Mouse (Mus musculus): ENCODE data around the gene Cyp2d26.

The Cyp2d26 gene

GRCm38 (mm10) chr15:82794277-82794676, at the start of gene Cyp2d26:
TSS of gene Cyp2d26 (minus strand) at chr15:82794294.
- in situ Hi-C loops (cut with MboI; ENCODE audit: low sequenced_read_pairs) = loop anchor here (25.0 kb wide), 1 partner anchor 507 kb away; the partner anchor contains the start of gene Wbp2nl

DNA sequence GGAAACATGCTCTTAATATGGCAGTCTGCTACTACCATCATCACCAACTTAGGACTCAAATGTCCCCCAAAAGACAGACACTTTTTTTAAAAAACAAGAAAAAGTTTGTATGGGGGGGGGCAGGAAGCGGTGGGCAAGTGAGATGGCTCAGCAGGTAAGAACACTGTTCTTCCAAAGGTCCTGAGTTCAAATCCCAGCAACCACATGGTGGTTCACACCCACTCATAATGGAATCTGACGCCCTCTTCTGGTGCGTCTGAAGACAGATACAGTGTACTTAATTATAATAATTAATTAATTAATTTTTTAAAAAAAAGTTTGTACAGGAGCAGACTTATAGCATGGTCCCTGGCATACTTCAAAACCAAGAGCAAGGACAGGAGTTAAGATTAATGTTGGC, 45.1 kb upstream of the Cyp2d26 start:
- in situ Hi-C loops (cut with MboI; ENCODE audit: low sequenced_read_pairs) = no loop called here

- in situ Hi-C loops (cut with MboI; ENCODE audit: low sequenced_read_pairs) = no loop called here
Measured at GRCm38 (mm10) chr15:82829917-82830316, 35.8 kb upstream of the Cyp2d26 start.

- in situ Hi-C loops (cut with MboI; ENCODE audit: low sequenced_read_pairs) = no loop called here
Measured at GRCm38 (mm10) chr15:82825866-82826265, 31.8 kb upstream of the Cyp2d26 start.

GRCm38 (mm10) chr15:82822347-82822746, 28.3 kb upstream of the Cyp2d26 start:
- in situ Hi-C loops (cut with MboI; ENCODE audit: low sequenced_read_pairs) = no loop called here

DNA sequence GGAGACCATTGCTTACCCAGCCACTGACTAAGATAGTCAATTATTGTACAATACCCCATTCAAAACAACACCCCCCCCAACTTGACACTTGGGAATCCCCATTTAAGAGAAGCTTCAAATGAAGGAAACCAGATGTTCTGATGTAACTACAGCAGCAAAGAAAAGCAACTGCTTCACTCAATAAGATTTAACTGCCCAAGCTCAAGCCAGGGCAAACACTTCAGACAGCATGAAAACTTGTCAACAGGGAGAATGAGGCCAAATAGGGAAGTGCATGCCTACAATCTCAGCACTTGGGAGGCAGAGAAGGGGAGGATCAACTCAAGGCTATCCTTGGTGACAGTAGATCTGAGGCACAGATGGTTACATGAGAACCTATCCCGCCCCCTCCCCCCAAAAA, 27.6 kb upstream of the Cyp2d26 start:
- in situ Hi-C loops (cut with MboI; ENCODE audit: low sequenced_read_pairs) = no loop called here

GRCm38 (mm10) chr15:82815296-82815695, 21.2 kb upstream of the Cyp2d26 start:
- in situ Hi-C loops (cut with MboI; ENCODE audit: low sequenced_read_pairs) = loop anchor here (10.0 kb wide), 1 partner anchor 230 kb away; no protein-coding TSS in a partner anchor

- in situ Hi-C loops (cut with MboI; ENCODE audit: low sequenced_read_pairs) = loop anchor here (10.0 kb wide), 1 partner anchor 230 kb away; no protein-coding TSS in a partner anchor
Measured at GRCm38 (mm10) chr15:82814806-82815205, 20.7 kb upstream of the Cyp2d26 start.

DNA sequence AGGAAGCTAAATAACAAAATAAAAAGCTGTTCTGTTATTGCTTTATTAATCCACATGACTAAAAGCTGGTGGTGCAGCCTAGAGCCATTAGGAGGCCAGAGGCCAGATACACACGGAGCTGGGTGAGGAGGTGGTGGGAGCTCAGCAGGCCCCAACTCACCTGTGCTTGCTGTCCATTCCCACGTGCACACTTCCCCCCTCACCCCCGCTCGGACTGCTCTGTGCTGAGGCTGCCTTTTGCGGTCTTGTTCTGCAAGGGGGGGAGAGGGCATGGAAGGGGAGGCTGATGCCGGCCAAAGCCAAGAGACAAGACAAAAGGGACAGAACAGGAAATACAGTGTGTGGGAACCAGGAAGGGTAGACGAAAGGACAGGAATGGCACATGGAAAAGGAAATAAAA, 20.2 kb upstream of the Cyp2d26 start:
- in situ Hi-C loops (cut with MboI; ENCODE audit: low sequenced_read_pairs) = loop anchor here (10.0 kb wide), 1 partner anchor 230 kb away; no protein-coding TSS in a partner anchor

GRCm38 (mm10) chr15:82810556-82810955, 16.5 kb upstream of the Cyp2d26 start:
- in situ Hi-C loops (cut with MboI; ENCODE audit: low sequenced_read_pairs) = loop anchor here (10.0 kb wide), 1 partner anchor 234 kb away; no protein-coding TSS in a partner anchor

- in situ Hi-C loops (cut with MboI; ENCODE audit: low sequenced_read_pairs) = no loop called here
Measured at GRCm38 (mm10) chr15:82809511-82809910, 15.4 kb upstream of the Cyp2d26 start.

DNA sequence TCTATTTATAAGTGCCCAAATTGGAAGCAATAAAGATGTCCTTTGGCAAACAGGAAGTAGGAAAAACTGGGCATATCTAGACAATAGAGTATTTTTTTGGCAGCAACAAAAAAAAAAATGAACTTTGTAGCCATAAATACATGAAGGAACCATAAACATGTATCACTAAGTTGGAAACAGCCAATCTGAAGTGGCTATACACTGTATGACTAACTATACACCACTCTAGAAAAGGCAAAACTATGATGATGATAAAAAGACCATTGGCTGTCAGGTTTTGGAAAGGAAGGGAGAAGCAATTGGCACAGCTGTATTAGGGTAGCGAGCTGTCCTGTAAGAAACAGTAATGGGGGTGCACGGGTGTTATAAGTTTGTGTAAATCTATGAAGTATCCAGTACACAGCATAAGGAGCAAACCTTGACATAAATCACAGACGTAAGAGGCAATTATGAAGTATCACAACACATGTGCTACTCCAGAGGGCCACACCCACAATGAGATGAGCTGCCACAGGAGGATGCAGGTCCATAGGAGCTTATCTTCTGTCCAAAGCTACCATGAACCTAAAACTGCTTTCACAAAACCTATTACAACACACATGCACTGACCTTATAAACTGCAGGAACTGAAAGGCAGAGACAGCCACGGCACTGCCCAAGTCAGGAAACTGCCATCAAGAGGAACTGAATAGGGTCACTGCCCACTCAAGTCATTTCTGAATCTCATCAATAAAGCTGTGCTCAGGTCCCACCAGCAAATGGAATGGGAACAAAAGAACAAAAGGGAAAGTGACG, 13.1 kb upstream of the Cyp2d26 start:
- in situ Hi-C loops (cut with MboI; ENCODE audit: low sequenced_read_pairs) = no loop called here

- in situ Hi-C loops (cut with MboI; ENCODE audit: low sequenced_read_pairs) = no loop called here
Measured at GRCm38 (mm10) chr15:82804708-82805639, 10.9 kb upstream of the Cyp2d26 start.

DNA sequence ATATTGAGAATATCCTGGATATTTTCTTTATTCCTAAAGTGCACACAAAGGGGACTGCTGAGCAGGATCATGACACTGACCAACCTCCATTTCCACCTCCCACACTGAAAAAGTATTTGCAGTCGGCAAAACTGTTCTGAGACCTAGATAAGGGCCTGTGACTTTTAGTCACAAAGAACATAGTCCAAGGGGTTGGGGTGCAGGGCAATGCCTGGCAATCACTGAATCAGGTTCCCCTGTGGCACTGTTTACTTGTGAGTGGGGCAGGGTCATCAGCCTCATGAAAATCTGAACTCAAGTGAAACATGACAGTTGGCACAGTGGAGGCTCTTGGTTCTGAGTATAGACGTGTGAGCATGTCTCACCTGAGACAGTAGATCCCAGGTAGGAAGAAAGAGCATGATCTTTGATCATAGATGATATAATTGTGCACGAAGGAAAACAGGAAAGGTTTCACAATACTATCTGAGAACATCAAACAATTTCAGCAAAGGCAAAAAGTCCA, 1.9 kb upstream of the Cyp2d26 start:
- in situ Hi-C loops (cut with MboI; ENCODE audit: low sequenced_read_pairs) = loop anchor here (25.0 kb wide), 1 partner anchor 509 kb away; the partner anchor contains the start of gene Wbp2nl

DNA sequence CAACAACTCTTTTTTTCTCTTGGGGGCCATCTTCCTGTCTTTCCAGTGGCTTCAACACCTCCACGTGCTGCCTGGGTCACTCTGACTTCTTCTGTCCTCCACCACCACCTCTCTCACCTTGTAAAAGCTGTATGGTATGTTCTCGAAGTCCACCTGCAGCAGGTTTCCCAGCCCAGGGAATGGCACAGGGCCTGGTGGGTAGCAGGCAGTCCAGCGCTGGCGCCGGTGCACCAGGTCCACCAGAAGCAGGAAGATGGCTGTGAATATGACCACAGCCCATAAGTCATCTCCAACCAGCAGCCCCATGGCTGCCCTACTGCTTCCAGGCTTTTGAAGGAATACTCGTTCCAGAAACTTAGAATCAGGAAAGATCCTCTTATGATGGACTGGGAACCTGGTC, 226 bp downstream of the Cyp2d26 start:
- in situ Hi-C loops (cut with MboI; ENCODE audit: low sequenced_read_pairs) = loop anchor here (25.0 kb wide), 1 partner anchor 507 kb away; the partner anchor contains the start of gene Wbp2nl

DNA sequence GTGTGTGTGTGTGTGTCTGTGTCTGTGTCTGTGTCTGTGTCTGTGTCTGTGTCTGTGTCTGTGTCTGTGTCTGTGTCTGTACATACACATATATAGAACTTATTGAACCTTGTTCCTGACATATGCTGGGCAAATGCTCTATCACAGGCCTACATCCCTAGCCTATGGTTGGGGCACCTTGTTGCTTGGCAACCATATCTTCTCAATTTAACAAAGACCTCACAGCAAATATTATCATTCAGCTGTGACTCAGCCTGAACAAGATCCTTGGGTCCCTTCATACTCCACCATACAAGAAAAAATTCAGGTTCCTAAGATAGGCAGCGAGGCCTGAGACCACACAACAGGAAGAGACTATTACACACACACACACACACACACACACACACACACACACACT, 640 bp downstream of the Cyp2d26 start:
- in situ Hi-C loops (cut with MboI; ENCODE audit: low sequenced_read_pairs) = loop anchor here (25.0 kb wide), 1 partner anchor 506 kb away; the partner anchor contains the start of gene Wbp2nl

DNA sequence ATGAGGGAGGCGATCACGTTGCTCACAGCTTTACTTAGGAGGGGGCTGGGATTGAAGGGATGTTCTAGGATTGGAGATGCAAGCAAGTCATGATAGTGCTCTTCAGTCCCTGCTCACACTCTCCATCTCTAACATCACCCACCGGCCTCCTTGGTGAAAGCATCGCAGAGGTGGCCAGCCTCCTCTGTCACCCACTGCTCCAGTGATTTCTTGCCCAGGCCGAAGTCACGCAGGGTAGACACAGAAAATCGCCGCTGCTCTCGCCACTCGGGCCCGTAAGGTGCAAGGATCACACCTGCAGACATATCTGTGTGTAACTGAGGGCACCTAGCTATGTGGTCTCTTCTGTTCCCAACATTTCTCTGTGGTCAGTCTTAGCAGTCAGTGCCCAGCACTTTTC, 1.5 kb downstream of the Cyp2d26 start:
- in situ Hi-C loops (cut with MboI; ENCODE audit: low sequenced_read_pairs) = loop anchor here (25.0 kb wide), 1 partner anchor 505 kb away; the partner anchor contains the start of gene Wbp2nl

DNA sequence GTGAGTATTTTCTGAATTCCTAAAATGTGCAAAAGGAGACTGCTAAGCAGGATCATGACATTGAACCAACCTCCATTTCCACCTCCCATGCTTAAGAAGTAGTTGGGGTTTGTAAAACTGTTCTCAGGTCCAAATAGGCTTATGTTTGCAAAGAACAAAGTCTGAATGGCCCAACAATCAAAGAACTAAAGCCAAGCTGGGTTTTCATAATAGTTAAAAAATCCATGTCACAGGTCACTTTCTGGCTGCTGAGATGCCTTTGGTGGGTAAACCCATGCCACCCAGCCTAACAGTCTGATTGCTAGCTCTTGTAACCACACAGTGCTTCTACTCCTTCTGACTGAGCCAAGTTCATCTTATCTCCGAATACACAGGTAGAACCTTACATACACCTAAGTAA, 9.5 kb downstream of the Cyp2d26 start:
- in situ Hi-C loops (cut with MboI; ENCODE audit: low sequenced_read_pairs) = loop anchor here (25.0 kb wide), 1 partner anchor 497 kb away; the partner anchor contains the start of gene Wbp2nl

- in situ Hi-C loops (cut with MboI; ENCODE audit: low sequenced_read_pairs) = loop anchor here (25.0 kb wide), 1 partner anchor 496 kb away; the partner anchor contains the start of gene Wbp2nl
Measured at GRCm38 (mm10) chr15:82783800-82784199, 10.3 kb downstream of the Cyp2d26 start.

GRCm38 (mm10) chr15:82777856-82778255, 16.2 kb downstream of the Cyp2d26 start:
- in situ Hi-C loops (cut with MboI; ENCODE audit: low sequenced_read_pairs) = loop anchor here (25.0 kb wide), 1 partner anchor 491 kb away; the partner anchor contains the start of gene Wbp2nl

GRCm38 (mm10) chr15:82765943-82766342, 28.2 kb downstream of the Cyp2d26 start:
- in situ Hi-C loops (cut with MboI; ENCODE audit: low sequenced_read_pairs) = no loop called here
